Comparison of ENCODE assay signal across 27 mouse cellular contexts in genomic region chr4:155274451-155274850, GRCm38 (mm10). TPM values are rescaled to one million over a fixed set of nuclear protein-coding genes. Genes with fewer than 3 reads are reported as not detected.
DNase-seq lines count a peak whose midpoint lies in the region; ATAC-seq and TF ChIP-seq lines count a peak whose summit lies in the region.
"Had no signal": no experiment of that assay in that cellular context is flagged by ENCODE, and none has a peak within 500 bp of the region (broad histone marks: within the 10 kb centered on the region; RNA-seq: fewer than 3 reads in every experiment).

No protein-coding gene starts in this region.

- no peak for DNase-seq in cerebellum, adult 2 months
- no peak for DNase-seq in cerebellum, postnatal 10 days
- DNase-seq in kidney, adult 8-10 months: no peak
- no peak for DNase-seq in embryonic facial prominence, embryonic 10.5 days (ENCODE audit: low spot score)
- no peak for DNase-seq in liver
- no peak for DNase-seq in cerebellum, postnatal 4 days (ENCODE audit: low spot score in 2 of 2)
- DNase-seq: adrenal gland, adult 2 months; adrenal gland, postnatal 36 days; cerebellum, adult 8-10 months; forebrain, postnatal 0 days; gastrocnemius, postnatal 10 days; heart, postnatal 10 days; kidney, adult 18-20 months; right cerebral cortex, postnatal 4 days had no signal

- TF ChIP-seq CTCF in cerebellum, adult 2 months (IDR thresholded peaks at IDR 0.05; ENCODE audit: borderline replicate concordance, insufficient read depth, low read depth, low read length): no peak

- no peak overlapping the region for H3K9ac ChIP-seq in kidney, embryonic 15.5 days
- no peak overlapping the region for H3K9ac ChIP-seq in limb, embryonic 12.5 days (replicated peaks)
- H3K9ac ChIP-seq: embryonic facial prominence, embryonic 15.5 days; forebrain, embryonic 12.5 days; forebrain, postnatal 0 days; liver, embryonic 15.5 days; lung, embryonic 15.5 days; neural tube, embryonic 12.5 days had no signal

- no peak for ATAC-seq in kidney, embryonic 15.5 days (replicated peaks; ENCODE audit: low FRiP score)
- no peak for ATAC-seq in limb, embryonic 12.5 days (ENCODE audit: insufficient number of reproducible peaks, insufficient read depth, low FRiP score, low TSS enrichment, low read depth)
- ATAC-seq: activated CD4-positive, CD25-positive, alpha-beta regulatory T cell, adult 4 months; forebrain, postnatal 0 days; hindbrain, postnatal 0 days had no signal

- no peaks in the 10 kb centered on the region for H3K9me3 ChIP-seq in kidney, embryonic 15.5 days (replicated peaks)
- no peaks in the 10 kb centered on the region for H3K9me3 ChIP-seq in embryonic facial prominence, embryonic 10.5 days
- no peaks in the 10 kb centered on the region for H3K9me3 ChIP-seq in limb, embryonic 12.5 days
- H3K9me3 ChIP-seq: embryonic facial prominence, embryonic 15.5 days; forebrain, embryonic 12.5 days; liver, embryonic 15.5 days; lung, embryonic 15.5 days; midbrain, embryonic 10.5 days; neural tube, embryonic 12.5 days had no signal

- peaks cover 37% of the 10 kb centered on the region for H3K4me1 ChIP-seq in cerebellum, adult 2 months (ENCODE audit: control insufficient read depth, insufficient read depth, low read length)
- H3K4me1 ChIP-seq in kidney, embryonic 15.5 days: peaks cover 17% of the 10 kb centered on the region
- peaks cover 28% of the 10 kb centered on the region for H3K4me1 ChIP-seq in embryonic facial prominence, embryonic 10.5 days
- peaks cover 33% of the 10 kb centered on the region for H3K4me1 ChIP-seq in limb, embryonic 12.5 days (replicated peaks)
- H3K4me1 ChIP-seq: liver, embryonic 15.5 days; neural tube, embryonic 12.5 days had no signal

- TF ChIP-seq POLR2A in cerebellum, adult 2 months (IDR thresholded peaks at IDR 0.05; ENCODE audit: borderline replicate concordance, insufficient read depth, low read length): no peak

- no peaks in the 10 kb centered on the region for H3K27me3 ChIP-seq in cerebellum, adult 2 months (ENCODE audit: control insufficient read depth, insufficient read depth, low read length)
- no peaks in the 10 kb centered on the region for H3K27me3 ChIP-seq in kidney, embryonic 15.5 days
- H3K27me3 ChIP-seq in embryonic facial prominence, embryonic 10.5 days (replicated peaks; ENCODE audit: low read depth, poor library complexity, severe bottlenecking): no peaks in the 10 kb centered on the region
- H3K27me3 ChIP-seq in limb, embryonic 12.5 days: no peaks in the 10 kb centered on the region
- H3K27me3 ChIP-seq: embryonic facial prominence, embryonic 15.5 days; forebrain, embryonic 12.5 days; liver, embryonic 15.5 days; lung, embryonic 15.5 days; neural tube, embryonic 12.5 days had no signal

- no peak overlapping the region for H3K4me3 ChIP-seq in cerebellum, adult 2 months (replicated peaks; ENCODE audit: insufficient read depth, low read depth, low read length)
- H3K4me3 ChIP-seq in kidney, embryonic 15.5 days (replicated peaks): no peak overlapping the region
- no peak overlapping the region for H3K4me3 ChIP-seq in embryonic facial prominence, embryonic 10.5 days
- H3K4me3 ChIP-seq in limb, embryonic 12.5 days (replicated peaks): no peak overlapping the region
- H3K4me3 ChIP-seq: embryonic facial prominence, embryonic 15.5 days; forebrain, embryonic 12.5 days; liver, embryonic 15.5 days; lung, embryonic 15.5 days; midbrain, embryonic 10.5 days; myocyte; neural tube, embryonic 12.5 days had no signal

- peak overlapping the region; percentile 81 for H3K27ac ChIP-seq in cerebellum, adult 2 months (ENCODE audit: insufficient read depth, low read length)
- peak overlapping the region; percentile 28 for H3K27ac ChIP-seq in kidney, embryonic 15.5 days
- peak overlapping the region; percentile 51 for H3K27ac ChIP-seq in embryonic facial prominence, embryonic 10.5 days (replicated peaks)
- peak overlapping the region; percentile 70 for H3K27ac ChIP-seq in limb, embryonic 12.5 days
- H3K27ac ChIP-seq: embryonic facial prominence, embryonic 15.5 days; forebrain, embryonic 12.5 days; hindbrain, postnatal 0 days; kidney, postnatal 0 days; liver, embryonic 15.5 days; lung, embryonic 15.5 days; midbrain, embryonic 10.5 days; neural tube, embryonic 12.5 days had no signal

- no peaks in the 10 kb centered on the region for H3K36me3 ChIP-seq in kidney, embryonic 15.5 days
- H3K36me3 ChIP-seq in embryonic facial prominence, embryonic 10.5 days (replicated peaks): no peaks in the 10 kb centered on the region
- no peaks in the 10 kb centered on the region for H3K36me3 ChIP-seq in limb, embryonic 12.5 days
- H3K36me3 ChIP-seq: embryonic facial prominence, embryonic 15.5 days; liver, embryonic 15.5 days; lung, embryonic 15.5 days had no signal

- 48% methylated on average over 5 of the region's 5 CpGs for WGBS in cerebellum, adult 2 months
- 38% methylated on average over 5 of the region's 5 CpGs for WGBS in kidney, embryonic 15.5 days
- WGBS in embryonic facial prominence, embryonic 10.5 days: 55% methylated on average over 5 of the region's 5 CpGs
- 43% methylated on average over 5 of the region's 5 CpGs for WGBS in limb, embryonic 12.5 days

- no peak overlapping the region for H3K4me2 ChIP-seq in kidney, embryonic 15.5 days
- H3K4me2 ChIP-seq in limb, embryonic 12.5 days: no peak overlapping the region
- H3K4me2 ChIP-seq: embryonic facial prominence, embryonic 15.5 days; forebrain, embryonic 12.5 days; heart, embryonic 11.5 days; liver, embryonic 15.5 days; lung, embryonic 15.5 days; neural tube, embryonic 12.5 days had no signal

RNA-seq across cellular contexts. Expression of gene Faap20, which starts 24.8 kb away (rescaled TPM):
- polyA plus RNA-seq in cerebellum, adult 2 months (2012; rRNA removed): 94.5 and 109 TPM in 2 replicates
- 66.2 and 68.8 TPM in 2 replicates for polyA plus RNA-seq in kidney, embryonic 15.5 days (2015; fragmentation: Nextera tagmentation; extraction: Ambion mirVana)
- polyA plus RNA-seq in embryonic facial prominence, embryonic 10.5 days (2016; fragmentation: Nextera tagmentation; extraction: Ambion mirVana): 99.6 and 100 TPM in 2 replicates
- polyA plus RNA-seq in limb, embryonic 12.5 days (2016; fragmentation: Nextera tagmentation; extraction: Ambion mirVana): 96.0 and 99.2 TPM in 2 replicates

RNA-seq across cellular contexts. Expression of gene Ski, which starts 52.1 kb away (rescaled TPM):
- 87.2 and 106 TPM in 2 replicates for polyA plus RNA-seq in cerebellum, adult 2 months (2012; rRNA removed)
- polyA plus RNA-seq in kidney, embryonic 15.5 days (2015; fragmentation: Nextera tagmentation; extraction: Ambion mirVana): 14.7 and 16.9 TPM in 2 replicates
- polyA plus RNA-seq in embryonic facial prominence, embryonic 10.5 days (2016; fragmentation: Nextera tagmentation; extraction: Ambion mirVana): 8.5 and 10.7 TPM in 2 replicates
- polyA plus RNA-seq in limb, embryonic 12.5 days (2016; fragmentation: Nextera tagmentation; extraction: Ambion mirVana): 18.4 and 18.8 TPM in 2 replicates

Comparison
In these comparisons a context has a peak if more than half of its experiments do, and no peak if none do; other contexts are left out.
1. H3K27ac ChIP-seq: peak in every context shown above with its lines; median percentile 81 in cerebellum, adult 2 months; 70 in limb, embryonic 12.5 days; 51 in embryonic facial prominence, embryonic 10.5 days; 28 in kidney, embryonic 15.5 days.